Mouse (Mus musculus) cerebellum, adult 2 months (tissue): ENCODE results near the gene Pbx1.

Experiments used
- CTCF ChIP-seq: fragments of 200-500 bp; IDR thresholded peaks from 2 replicates; pipeline ENCODE4 v1.5.1; 2011; ENCODE audit warnings: low read depth, mild to moderate bottlenecking, control low read depth, low read length, moderate library complexity, borderline replicate concordance; ENCODE audit not compliant: insufficient read depth
- POLR2A ChIP-seq: fragments of 200-500 bp; IDR thresholded peaks from 2 replicates; pipeline ENCODE4 v1.6.1; 2011; ENCODE audit warnings: low read length, control low read depth, borderline replicate concordance; ENCODE audit not compliant: insufficient read depth

DNA sequence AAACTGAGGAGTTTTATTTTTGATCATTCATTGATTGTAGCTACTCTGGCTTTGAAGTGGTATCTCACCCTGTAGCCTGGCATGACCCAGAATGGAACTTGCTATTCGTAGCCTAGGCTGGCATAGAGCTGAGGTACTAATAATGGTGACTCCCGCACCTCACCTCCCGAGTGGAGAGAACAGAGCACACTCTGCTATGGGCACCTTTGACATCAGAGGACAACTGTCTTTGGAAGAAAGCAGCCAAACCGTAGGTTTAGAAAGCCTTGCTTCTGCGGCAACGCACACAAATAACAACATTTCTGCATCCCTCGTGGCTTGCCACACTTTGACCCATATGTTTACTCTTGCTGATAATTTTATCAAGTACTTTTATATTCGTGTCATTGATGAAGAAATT is 132.9 kb downstream of the Pbx1 start:
- TF ChIP-seq CTCF (no peak), POLR2A (no peak)
